Mouse (Mus musculus): ENCODE measurements at regions not wholly inside any gene's neighbourhood (a gene's known extent, or its start where the extent isn't known, plus 50 kb on each side); places are given as distances from the start of the nearest gene placed in this dataset.

GRCm38 (mm10) chrX:166091011-166091410 is 79.2 kb upstream of the Gemin8 start:
- no peak for DNase-seq (ENCODE audit: low read depth, low spot score)

DNA sequence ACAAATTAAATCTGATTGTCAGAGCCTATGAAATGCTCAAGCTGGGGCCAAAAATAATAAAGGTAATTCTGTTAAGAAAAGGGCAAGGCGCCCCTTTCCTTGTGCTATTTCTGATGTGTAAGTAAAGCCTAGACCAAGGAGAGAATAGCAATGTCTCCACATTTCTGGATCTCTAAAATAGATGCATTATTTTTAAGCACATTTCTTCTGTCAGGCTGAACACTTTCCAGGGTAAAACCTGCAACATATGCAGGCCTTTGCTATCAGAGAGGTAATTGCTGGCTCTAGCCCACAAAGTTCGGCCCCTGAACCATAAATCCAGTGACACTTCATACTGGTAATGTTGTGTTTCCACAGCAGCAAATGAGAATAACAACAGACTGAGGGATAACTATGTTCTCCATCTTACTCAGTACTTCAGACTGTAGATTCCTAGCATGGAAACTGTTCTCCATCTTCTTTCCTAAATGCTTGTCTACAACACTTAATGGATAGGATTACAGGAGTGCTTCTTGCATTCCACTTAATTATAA is 63.0 kb upstream of the Gemin8 start:
- DNase-seq (ENCODE audit: low read depth, low spot score) = peak; percentile 75
